26 mouse cellular contexts compared by ENCODE assay signal in genomic region chr3:69241020-69241419, GRCm38 (mm10). TPM values are rescaled to one million over a fixed set of nuclear protein-coding genes. Genes with fewer than 3 reads are reported as not detected.
"Had no signal": no experiment of that assay in that cellular context is flagged by ENCODE, and none has a peak within 500 bp of the region (broad histone marks: within the 10 kb centered on the region; RNA-seq: fewer than 3 reads in every experiment).

No protein-coding gene starts in this region.

- DNase-seq: kidney, adult 2 months; kidney, postnatal 36 days; layer of hippocampus, postnatal 36 days; liver, embryonic 13.5 days; lung, adult 2 months; lung, postnatal 14 days; lung, postnatal 4 days; right cerebral cortex, adult 18-20 months; right cerebral cortex, postnatal 25 days; thymus, postnatal 25 days had no signal

- H3K9ac ChIP-seq: liver, embryonic 13.5 days; midbrain, embryonic 13.5 days; neural tube, embryonic 12.5 days; neural tube, embryonic 15.5 days had no signal

- H3K36me3 ChIP-seq: liver, embryonic 13.5 days; midbrain, embryonic 13.5 days; neural tube, embryonic 12.5 days; neural tube, embryonic 15.5 days had no signal

- ATAC-seq: midbrain, embryonic 13.5 days had no signal

- H3K27me3 ChIP-seq: liver, embryonic 13.5 days; midbrain, embryonic 13.5 days; neural tube, embryonic 12.5 days; neural tube, embryonic 15.5 days had no signal

- H3K4me3 ChIP-seq: left cerebral cortex, adult 2 months; liver, embryonic 13.5 days; midbrain, embryonic 13.5 days; neural tube, embryonic 12.5 days; neural tube, embryonic 15.5 days had no signal

- H3K27ac ChIP-seq: kidney, postnatal 0 days; left cerebral cortex, adult 2 months; liver, embryonic 13.5 days; midbrain, embryonic 13.5 days; neural tube, embryonic 12.5 days; neural tube, embryonic 15.5 days had no signal

- H3K9me3 ChIP-seq: liver, embryonic 13.5 days; midbrain, embryonic 13.5 days; neural tube, embryonic 12.5 days; neural tube, embryonic 15.5 days had no signal

- H3K4me1 ChIP-seq: liver, embryonic 13.5 days; neural tube, embryonic 12.5 days; neural tube, embryonic 15.5 days had no signal

- H3K4me2 ChIP-seq: liver, embryonic 13.5 days; midbrain, embryonic 13.5 days; neural tube, embryonic 12.5 days; neural tube, embryonic 15.5 days had no signal

RNA-seq across cellular contexts. Expression of gene Arl14, which starts 18.8 kb away (rescaled TPM):
- total RNA-seq: layer of hippocampus, adult 8-10 months; layer of hippocampus, postnatal 10 days; layer of hippocampus, postnatal 36 days; left cerebral cortex, adult 2 months; left cerebral cortex, postnatal 10 days; left cerebral cortex, postnatal 36 days; megakaryocyte progenitor cell, adult 5-6 weeks; midbrain, postnatal 0 days had no signal
- polyA plus RNA-seq: kidney, adult 2 months; kidney, embryonic 14.5 days; limb, embryonic 11.5 days; limb, embryonic 14.5 days; liver, adult 2 months; liver, embryonic 13.5 days; liver, embryonic 16.5 days; lung, adult 2 months; midbrain, embryonic 13.5 days; midbrain, postnatal 0 days; neural tube, embryonic 12.5 days; neural tube, embryonic 15.5 days had no signal
